Mouse (Mus musculus): ENCODE data around the gene Mfn1.

GRCm38 (mm10) chr3:32486543-32486942, 42.7 kb upstream of the Mfn1 start:
- no peak for TF ChIP-seq GATA1 (IDR thresholded peaks at IDR 0.05; ENCODE audit: borderline replicate concordance, low read length)
- TF ChIP-seq TAL1 (conservative IDR thresholded peaks at IDR 0.05; ENCODE audit: low read depth, low read length) = no peak
- no peak for TF ChIP-seq CTCF (IDR thresholded peaks at IDR 0.05; ENCODE audit: low read depth, low read length)
- no peak for TF ChIP-seq GATA2 (IDR thresholded peaks at IDR 0.05; ENCODE audit: borderline replicate concordance, low read depth, low read length)
